Mouse (Mus musculus) limb, embryonic 15.5 days (tissue): ENCODE measurements around the gene Zfp704. TPM values are rescaled to one million over a fixed set of nuclear protein-coding genes. Genes with fewer than 3 reads are reported as not detected.

Experiments used
- ATAC-seq: fragments of 200-750 bp; cut with Nextera tagmentation; 2 replicates; pipeline ENCODE4 v1.8.0; 2017; ENCODE audit warnings: low read depth, moderate TSS enrichment; ENCODE audit not compliant: insufficient number of reproducible peaks, low FRiP score, low TSS enrichment
- H3K27ac ChIP-seq: fragments of 300-500 bp; sonication (generic); 2 replicates; pipeline ENCODE4 v1.5.1; 2015; ENCODE audit warnings: moderate library complexity, mild to moderate bottlenecking, inconsistent platforms
- H3K27me3 ChIP-seq: fragments of 300-500 bp; sonication (generic); 2 replicates; pipeline ENCODE4 v1.6.1; 2015; ENCODE audit warnings: inconsistent platforms
- H3K36me3 ChIP-seq: fragments of 300-500 bp; sonication (generic); 2 replicates; pipeline ENCODE4 v1.6.1; 2015; ENCODE audit warnings: inconsistent platforms
- H3K4me1 ChIP-seq: fragments of 300-500 bp; sonication (generic); 2 replicates; pipeline ENCODE4 v1.6.1; 2015; ENCODE audit warnings: inconsistent platforms
- H3K4me2 ChIP-seq: fragments of 300-500 bp; sonication (generic); 2 replicates; pipeline ENCODE4 v1.6.1; 2015; ENCODE audit warnings: mild to moderate bottlenecking, inconsistent platforms
- H3K4me3 ChIP-seq: fragments of 300-500 bp; sonication (generic); 2 replicates; pipeline ENCODE4 v1.5.1; 2015; ENCODE audit warnings: mild to moderate bottlenecking, inconsistent platforms
- H3K9ac ChIP-seq: fragments of 300-500 bp; sonication (generic); 2 replicates; pipeline ENCODE4 v1.6.1; 2015; ENCODE audit warnings: inconsistent platforms
- H3K9me3 ChIP-seq: fragments of 300-500 bp; sonication (generic); 2 replicates; pipeline ENCODE4 v1.6.1; 2016; ENCODE audit warnings: inconsistent platforms
- WGBS: fragments of 180-500 bp; shearing (Covaris S2); methylation state at CpG from one replicate; pipeline ENCODE4 v1.1.7; 2015; 5-methylcytosine and 5-hydroxymethylcytosine counted together
- polyA plus RNA-seq: library from polyadenylated mRNA; unstranded; fragments of >200 nt; fragmentation: Nextera tagmentation; extraction: Ambion mirVana; gene quantifications from 2 replicates; pipeline ENCODE4 v1.2.1, GENCODE M21; 2015

Zfp704 gene
- polyA plus RNA-seq, 1 experiment from 2014 or later = 9.4 TPM

- H3K27ac ChIP-seq = no peak overlapping the region
- H3K4me1 ChIP-seq = peaks cover 4% of the 10 kb centered on the region; the same call in 1 of the 2 replicates
- no peak overlapping the region for H3K4me2 ChIP-seq
- no peak overlapping the region for H3K4me3 ChIP-seq
- ATAC-seq = no peak
- H3K27me3 ChIP-seq = no peaks in the 10 kb centered on the region
- WGBS = 93% methylated on average over 3 of the region's 3 CpGs
- H3K9ac ChIP-seq = no peak overlapping the region
- no peaks in the 10 kb centered on the region for H3K9me3 ChIP-seq
- H3K36me3 ChIP-seq = no peaks in the 10 kb centered on the region; the same call in 1 of the 2 replicates
These were observed 133.5 kb downstream of the Zfp704 start for GRCm38 (mm10) chr3:9476336-9476735.

- Histone ChIP-seq H3K9ac (no peak overlapping the region), H3K36me3 (no peaks in the 10 kb centered on the region; the same call in 1 of the 2 replicates), H3K4me2 (no peak overlapping the region), H3K9me3 (no peaks in the 10 kb centered on the region), H3K4me1 (no peaks in the 10 kb centered on the region), H3K27me3 (no peaks in the 10 kb centered on the region), H3K27ac (no peak overlapping the region), H3K4me3 (no peak overlapping the region)
- WGBS = 81% methylated on average over 5 of the region's 5 CpGs
- no peak for ATAC-seq
These were observed 134.4 kb downstream of the Zfp704 start for GRCm38 (mm10) chr3:9475501-9475900.

- H3K27ac ChIP-seq = no peak overlapping the region
- no peak for ATAC-seq
- no peak overlapping the region for H3K4me2 ChIP-seq
- no peaks in the 10 kb centered on the region; the same call in 1 of the 2 replicates for H3K36me3 ChIP-seq
- H3K4me1 ChIP-seq = no peaks in the 10 kb centered on the region
- no peaks in the 10 kb centered on the region for H3K27me3 ChIP-seq
- WGBS = 90% methylated on average over 6 of the region's 6 CpGs
- no peak overlapping the region for H3K9ac ChIP-seq
- no peaks in the 10 kb centered on the region for H3K9me3 ChIP-seq
- H3K4me3 ChIP-seq = no peak overlapping the region
These were observed 135.6 kb downstream of the Zfp704 start for GRCm38 (mm10) chr3:9474331-9474730.

- Histone ChIP-seq H3K9ac (no peak overlapping the region), H3K4me1 (peaks cover 4% of the 10 kb centered on the region; the same call in 1 of the 2 replicates), H3K27me3 (no peaks in the 10 kb centered on the region), H3K36me3 (peaks cover 10% of the 10 kb centered on the region; the same call in 1 of the 2 replicates), H3K9me3 (no peaks in the 10 kb centered on the region), H3K27ac (no peak overlapping the region), H3K4me3 (no peak overlapping the region), H3K4me2 (no peak overlapping the region)
- ATAC-seq = no peak
- 42% methylated on average over 3 of the region's 3 CpGs for WGBS
These were observed 143.6 kb downstream of the Zfp704 start for GRCm38 (mm10) chr3:9466287-9466686.

- Histone ChIP-seq H3K27ac (no peak overlapping the region), H3K4me2 (no peak overlapping the region), H3K9me3 (no peaks in the 10 kb centered on the region), H3K9ac (no peak overlapping the region), H3K4me1 (peaks cover 4% of the 10 kb centered on the region; the same call in 1 of the 2 replicates), H3K27me3 (no peaks in the 10 kb centered on the region), H3K36me3 (peaks cover 10% of the 10 kb centered on the region; the same call in 1 of the 2 replicates), H3K4me3 (no peak overlapping the region)
- no peak for ATAC-seq
- WGBS = 53% methylated on average over 4 of the region's 4 CpGs
These were observed 144.2 kb downstream of the Zfp704 start for GRCm38 (mm10) chr3:9465731-9466130.

GRCm38 (mm10) chr3:9461660-9462059, 148.2 kb downstream of the Zfp704 start:
- peak; percentile 78 for ATAC-seq
- 73% methylated on average over 5 of the region's 5 CpGs for WGBS

GRCm38 (mm10) chr3:9460284-9460683, 149.6 kb downstream of the Zfp704 start:
- Histone ChIP-seq H3K27me3 (no peaks in the 10 kb centered on the region), H3K4me2 (no peak overlapping the region), H3K9me3 (no peaks in the 10 kb centered on the region), H3K27ac (no peak overlapping the region), H3K36me3 (peaks cover 10% of the 10 kb centered on the region; the same call in 1 of the 2 replicates), H3K9ac (no peak overlapping the region), H3K4me3 (no peak overlapping the region), H3K4me1 (no peaks in the 10 kb centered on the region)
- WGBS = 71% methylated on average over 6 of the region's 6 CpGs
- ATAC-seq = no peak

More at GRCm38 (mm10) chr3:9461660-9462059, 148.2 kb downstream of the Zfp704 start:
- H3K27ac ChIP-seq = no peak overlapping the region
- H3K36me3 ChIP-seq = peaks cover 10% of the 10 kb centered on the region; the same call in 1 of the 2 replicates
- H3K4me1 ChIP-seq = peaks cover 4% of the 10 kb centered on the region; the same call in 1 of the 2 replicates
- no peak overlapping the region for H3K9ac ChIP-seq
- no peak overlapping the region for H3K4me2 ChIP-seq
- no peaks in the 10 kb centered on the region for H3K9me3 ChIP-seq
- H3K4me3 ChIP-seq = no peak overlapping the region
- no peaks in the 10 kb centered on the region for H3K27me3 ChIP-seq

GRCm38 (mm10) chr3:9456380-9456890, 153.4 kb downstream of the Zfp704 start:
- Histone ChIP-seq H3K4me1 (no peaks in the 10 kb centered on the region), H3K4me2 (no peak overlapping the region), H3K36me3 (0 out of 2 replicates have a peak, but pooled peaks cover 7% of the 10 kb centered on the region), H3K27me3 (no peaks in the 10 kb centered on the region), H3K4me3 (no peak overlapping the region), H3K27ac (no peak overlapping the region), H3K9ac (no peak overlapping the region), H3K9me3 (no peaks in the 10 kb centered on the region)
- WGBS = 65% methylated on average over 10 of the region's 10 CpGs
- no peak for ATAC-seq

GRCm38 (mm10) chr3:9455351-9455750, 154.5 kb downstream of the Zfp704 start:
- no peaks in the 10 kb centered on the region for H3K27me3 ChIP-seq
- WGBS = 96% methylated on average over 5 of the region's 5 CpGs
- no peak for ATAC-seq
- H3K4me2 ChIP-seq = no peak overlapping the region
- no peaks in the 10 kb centered on the region for H3K4me1 ChIP-seq
- no peak overlapping the region for H3K27ac ChIP-seq
- 0 out of 2 replicates have a peak, but pooled peaks cover 10% of the 10 kb centered on the region for H3K36me3 ChIP-seq
- no peaks in the 10 kb centered on the region for H3K9me3 ChIP-seq
- no peak overlapping the region for H3K9ac ChIP-seq
- no peak overlapping the region for H3K4me3 ChIP-seq

GRCm38 (mm10) chr3:9454556-9455330, 155.1 kb downstream of the Zfp704 start:
- Histone ChIP-seq H3K9me3 (no peaks in the 10 kb centered on the region), H3K9ac (no peak overlapping the region), H3K27ac (no peak overlapping the region), H3K4me2 (no peak overlapping the region), H3K4me1 (no peaks in the 10 kb centered on the region), H3K27me3 (no peaks in the 10 kb centered on the region), H3K36me3 (0 out of 2 replicates have a peak, but pooled peaks cover 11% of the 10 kb centered on the region), H3K4me3 (no peak overlapping the region)
- no peak for ATAC-seq
- WGBS = 85% methylated on average over 8 of the region's 8 CpGs

GRCm38 (mm10) chr3:9450521-9450920, 159.4 kb downstream of the Zfp704 start:
- H3K9ac ChIP-seq = no peak overlapping the region
- no peak overlapping the region for H3K4me2 ChIP-seq
- peaks cover 27% of the 10 kb centered on the region for H3K36me3 ChIP-seq
- H3K4me1 ChIP-seq = no peaks in the 10 kb centered on the region
- no peaks in the 10 kb centered on the region for H3K9me3 ChIP-seq
- H3K4me3 ChIP-seq = no peak overlapping the region
- H3K27ac ChIP-seq = no peak overlapping the region
- no peaks in the 10 kb centered on the region for H3K27me3 ChIP-seq
- 90% methylated on average over 12 of the region's 12 CpGs for WGBS
- ATAC-seq = no peak
